Mouse (Mus musculus) lung, postnatal 0 days (tissue): ENCODE measurements at regions not wholly inside any gene's neighbourhood (a gene's known extent, or its start where the extent isn't known, plus 50 kb on each side); places are given as distances from the start of the nearest gene placed in this dataset.

ENCODE experiments used
- CTCF ChIP-seq: IDR thresholded peaks from 2 replicates; pipeline ENCODE4 v1.5.1; 2016; ENCODE audit warnings: antibody characterized with exemption, mild to moderate bottlenecking
- EP300 ChIP-seq: IDR thresholded peaks from 2 replicates; pipeline ENCODE4 v1.6.1; 2016; ENCODE audit warnings: antibody characterized with exemption, mild to moderate bottlenecking, control low read depth

DNA sequence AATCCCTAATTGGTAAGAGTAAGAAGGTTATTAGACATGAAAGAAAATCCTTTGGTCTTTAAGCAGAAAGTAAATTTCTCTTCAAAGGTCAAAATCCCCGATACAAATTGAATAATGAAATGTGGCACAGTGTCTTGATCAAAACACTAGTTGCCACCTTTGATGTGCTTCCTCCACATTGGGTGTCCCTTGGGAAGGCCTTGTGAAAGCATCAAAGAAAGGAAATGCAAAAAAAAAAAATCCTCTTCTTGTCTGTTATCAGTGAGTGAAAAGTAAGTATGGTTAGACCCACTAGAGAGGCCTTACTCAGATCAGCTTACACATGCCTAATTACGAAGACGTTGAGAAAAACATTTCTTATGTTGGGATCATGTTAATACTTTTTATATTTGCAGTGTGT, 134.1 kb downstream of the Plppr4 start:
- no peak for TF ChIP-seq EP300
- no peak for TF ChIP-seq CTCF
